Mouse (Mus musculus): ENCODE data around the gene Cdr2l. TPM values are rescaled to one million over a fixed set of nuclear protein-coding genes. Genes with fewer than 3 reads are reported as not detected.

Cdr2l gene
- polyA plus RNA-seq, 1 experiment from 2014 or later = 11.5 TPM

- Histone ChIP-seq H3K4me3 (ENCODE audit: low read length) (peak overlapping the region; percentile 52), H3K27me3 (ENCODE audit: control insufficient read depth, insufficient read depth, low read depth, low read length) (peaks cover 27% of the 10 kb centered on the region), H3K27ac (ENCODE audit: low read length) (peak overlapping the region; percentile 15), H3K9me3 (ENCODE audit: control insufficient read depth, low read length) (no peaks in the 10 kb centered on the region), H3K9ac (ENCODE audit: low read length) (no peak overlapping the region), H3K36me3 (ENCODE audit: control insufficient read depth, insufficient read depth, low read length) (no peaks in the 10 kb centered on the region), H3K4me2 (ENCODE audit: low read depth, low read length) (peak overlapping the region; percentile 75), H3K4me1 (replicated peaks; ENCODE audit: control insufficient read depth, insufficient read depth, low read length) (peaks cover 15% of the 10 kb centered on the region)
- WGBS = 27% methylated on average over 7 of the region's 7 CpGs
- ATAC-seq (ENCODE audit: low read depth) = peak; percentile 15; the same call in 1 of the 2 replicates
Measured at GRCm38 (mm10) chr11:115366039-115366705, 15.5 kb upstream of the Cdr2l start.

GRCm38 (mm10) chr11:115366706-115367394, 14.9 kb upstream of the Cdr2l start:
- Histone ChIP-seq H3K36me3 (ENCODE audit: control insufficient read depth, insufficient read depth, low read length) (no peaks in the 10 kb centered on the region), H3K27ac (ENCODE audit: low read length) (no peak overlapping the region), H3K9ac (ENCODE audit: low read length) (peak overlapping the region; percentile 61), H3K27me3 (ENCODE audit: control insufficient read depth, insufficient read depth, low read depth, low read length) (peaks cover 27% of the 10 kb centered on the region), H3K4me3 (ENCODE audit: low read length) (peak overlapping the region; percentile 52), H3K9me3 (ENCODE audit: control insufficient read depth, low read length) (no peaks in the 10 kb centered on the region), H3K4me2 (ENCODE audit: low read depth, low read length) (peak overlapping the region; percentile 75), H3K4me1 (replicated peaks; ENCODE audit: control insufficient read depth, insufficient read depth, low read length) (peaks cover 15% of the 10 kb centered on the region)
- peak; percentile 37 for ATAC-seq (ENCODE audit: low read depth)
- 3% methylated on average over 27 of the region's 28 CpGs for WGBS

GRCm38 (mm10) chr11:115367395-115367944, 14.2 kb upstream of the Cdr2l start, which contains the start of gene Hid1:
TSS of gene Hid1 (minus strand) at chr11:115367756.
- Histone ChIP-seq H3K27ac (ENCODE audit: low read length) (no peak within 1 kb of the TSS), H3K4me3 (ENCODE audit: low read length) (peak within 1 kb of the TSS; percentile 52), H3K27me3 (ENCODE audit: control insufficient read depth, insufficient read depth, low read depth, low read length) (peaks cover 27% of the 10 kb centered on the region), H3K9me3 (ENCODE audit: control insufficient read depth, low read length) (no peaks in the 10 kb centered on the region), H3K36me3 (ENCODE audit: control insufficient read depth, insufficient read depth, low read length) (no peaks in the 10 kb centered on the region), H3K4me2 (ENCODE audit: low read depth, low read length) (peak within 1 kb of the TSS; percentile 75), H3K4me1 (replicated peaks; ENCODE audit: control insufficient read depth, insufficient read depth, low read length) (peaks cover 15% of the 10 kb centered on the region), H3K9ac (ENCODE audit: low read length) (peak within 1 kb of the TSS; percentile 61)
- ATAC-seq (ENCODE audit: low read depth) = peak; percentile 88
- WGBS = under 1% methylated on average over 39 of the region's 39 CpGs

GRCm38 (mm10) chr11:115370368-115370767, 11.3 kb upstream of the Cdr2l start:
- no peak for ATAC-seq (ENCODE audit: low read depth)
- Histone ChIP-seq H3K4me2 (ENCODE audit: low read depth, low read length) (no peak overlapping the region), H3K9me3 (ENCODE audit: control insufficient read depth, low read length) (no peaks in the 10 kb centered on the region), H3K4me1 (replicated peaks; ENCODE audit: control insufficient read depth, insufficient read depth, low read length) (peaks cover 22% of the 10 kb centered on the region), H3K36me3 (ENCODE audit: control insufficient read depth, insufficient read depth, low read length) (no peaks in the 10 kb centered on the region), H3K9ac (ENCODE audit: low read length) (no peak overlapping the region), H3K27ac (ENCODE audit: low read length) (no peak overlapping the region), H3K27me3 (ENCODE audit: control insufficient read depth, insufficient read depth, low read depth, low read length) (peaks cover 32% of the 10 kb centered on the region), H3K4me3 (ENCODE audit: low read length) (no peak overlapping the region)
- WGBS = 47% methylated on average over 7 of the region's 7 CpGs

GRCm38 (mm10) chr11:115371354-115371753, 10.4 kb upstream of the Cdr2l start:
- peaks cover 17% of the 10 kb centered on the region for H3K4me1 ChIP-seq (replicated peaks; ENCODE audit: control insufficient read depth, insufficient read depth, low read length)
- no peak overlapping the region for H3K27ac ChIP-seq (ENCODE audit: low read length)
- WGBS = 47% methylated on average over 8 of the region's 8 CpGs
- H3K4me2 ChIP-seq (ENCODE audit: low read depth, low read length) = no peak overlapping the region
- peaks cover 26% of the 10 kb centered on the region for H3K27me3 ChIP-seq (ENCODE audit: control insufficient read depth, insufficient read depth, low read depth, low read length)
- no peaks in the 10 kb centered on the region for H3K36me3 ChIP-seq (ENCODE audit: control insufficient read depth, insufficient read depth, low read length)
- no peak for ATAC-seq (ENCODE audit: low read depth)
- H3K9me3 ChIP-seq (ENCODE audit: control insufficient read depth, low read length) = no peaks in the 10 kb centered on the region
- H3K9ac ChIP-seq (ENCODE audit: low read length) = no peak overlapping the region
- H3K4me3 ChIP-seq (ENCODE audit: low read length) = no peak overlapping the region

GRCm38 (mm10) chr11:115372015-115372414, 9.7 kb upstream of the Cdr2l start:
- ATAC-seq (ENCODE audit: low read depth) = no peak
- WGBS = 23% methylated on average over 1 of the region's 1 CpGs
- Histone ChIP-seq H3K4me3 (ENCODE audit: low read length) (no peak overlapping the region), H3K4me2 (ENCODE audit: low read depth, low read length) (no peak overlapping the region), H3K27me3 (ENCODE audit: control insufficient read depth, insufficient read depth, low read depth, low read length) (peaks cover 20% of the 10 kb centered on the region), H3K4me1 (replicated peaks; ENCODE audit: control insufficient read depth, insufficient read depth, low read length) (peaks cover 13% of the 10 kb centered on the region), H3K9ac (ENCODE audit: low read length) (no peak overlapping the region), H3K9me3 (ENCODE audit: control insufficient read depth, low read length) (no peaks in the 10 kb centered on the region), H3K27ac (ENCODE audit: low read length) (no peak overlapping the region), H3K36me3 (ENCODE audit: control insufficient read depth, insufficient read depth, low read length) (no peaks in the 10 kb centered on the region)

- ATAC-seq (ENCODE audit: low read depth) = no peak
- Histone ChIP-seq H3K9me3 (ENCODE audit: control insufficient read depth, low read length) (no peaks in the 10 kb centered on the region), H3K27me3 (ENCODE audit: control insufficient read depth, insufficient read depth, low read depth, low read length) (peaks cover 13% of the 10 kb centered on the region)
Measured at GRCm38 (mm10) chr11:115372737-115373136, 9.0 kb upstream of the Cdr2l start.

GRCm38 (mm10) chr11:115373805-115374694, 7.7 kb upstream of the Cdr2l start:
- H3K27ac ChIP-seq (ENCODE audit: low read length) = no peak overlapping the region
- H3K4me2 ChIP-seq (ENCODE audit: low read depth, low read length) = peak overlapping the region; percentile 68
- peak overlapping the region; percentile 41 for H3K4me3 ChIP-seq (ENCODE audit: low read length)
- H3K9ac ChIP-seq (ENCODE audit: low read length) = peak overlapping the region; percentile 48
- peaks cover 3% of the 10 kb centered on the region; the same call in 1 of the 2 replicates for H3K9me3 ChIP-seq (ENCODE audit: control insufficient read depth, low read length)
- ATAC-seq (ENCODE audit: low read depth) = peak; percentile 85
- 1% methylated on average over 30 of the region's 30 CpGs for WGBS
- H3K4me1 ChIP-seq (replicated peaks; ENCODE audit: control insufficient read depth, insufficient read depth, low read length) = peaks cover 12% of the 10 kb centered on the region
- peaks cover 5% of the 10 kb centered on the region for H3K27me3 ChIP-seq (ENCODE audit: control insufficient read depth, insufficient read depth, low read depth, low read length)
- H3K36me3 ChIP-seq (ENCODE audit: control insufficient read depth, insufficient read depth, low read length) = no peaks in the 10 kb centered on the region

More at GRCm38 (mm10) chr11:115372737-115373136, 9.0 kb upstream of the Cdr2l start:
- Histone ChIP-seq H3K27ac (ENCODE audit: low read length) (no peak overlapping the region), H3K9ac (ENCODE audit: low read length) (no peak overlapping the region), H3K36me3 (ENCODE audit: control insufficient read depth, insufficient read depth, low read length) (no peaks in the 10 kb centered on the region), H3K4me3 (ENCODE audit: low read length) (no peak overlapping the region), H3K4me1 (replicated peaks; ENCODE audit: control insufficient read depth, insufficient read depth, low read length) (peaks cover 12% of the 10 kb centered on the region), H3K4me2 (ENCODE audit: low read depth, low read length) (no peak overlapping the region)
- WGBS = 53% methylated on average over 2 of the region's 2 CpGs

Measured in lung, embryonic 16.5 days (tissue).